Mouse (Mus musculus): Measurements from ENCODE around the gene Uck2.
A peak's percentile ranks its signal among the peaks of the same experiment; 100 is the strongest.

The Uck2 gene

GRCm38 (mm10) chr1:167208816-167209215, 76.3 kb downstream of the Uck2 start:
- DNase-seq (ENCODE audit: low spot score in 2 of 2) = no peak

GRCm38 (mm10) chr1:167205177-167205750, 79.9 kb downstream of the Uck2 start:
- DNase-seq (ENCODE audit: low spot score in 2 of 2) = no peak

GRCm38 (mm10) chr1:167204421-167204820, 80.7 kb downstream of the Uck2 start:
- no peak for DNase-seq (ENCODE audit: low spot score in 2 of 2)

GRCm38 (mm10) chr1:167194766-167195165, 90.4 kb downstream of the Uck2 start:
- DNase-seq (ENCODE audit: low spot score in 2 of 2) = no peak

GRCm38 (mm10) chr1:167187791-167188190, 97.3 kb downstream of the Uck2 start:
- DNase-seq (ENCODE audit: low spot score in 2 of 2) = no peak

GRCm38 (mm10) chr1:167181919-167182616, 103.1 kb downstream of the Uck2 start:
- DNase-seq (ENCODE audit: low spot score in 2 of 2) = peak; percentile 38 to 59

Data from right cerebral cortex, adult 2 months (tissue).